Mouse (Mus musculus) thymus, postnatal 10 days (tissue): Measurements from ENCODE around the gene Vps37b.
A peak's percentile ranks its signal among the peaks of the same experiment; 100 is the strongest.
"Not testable (repeated sequence)": the region's sequence is repeated elsewhere in the genome, so short reads cannot be mapped to it uniquely, and the experiment has no call there.

Experiments
- DNase-seq, 2 experiments: peaks; one replicate each; pipeline ENCODE4 v3.0.0; 2021; ENCODE audit warnings: low spot score in 2 of 2

Gene Vps37b

GRCm38 (mm10) chr5:124032001-124032508 lies at the start of gene Vps37b:
Vps37b (minus strand) TSS chr5:124032270.
- peak; percentile 80 to 90 for DNase-seq

GRCm38 (mm10) chr5:124079880-124080279 lies 47.8 kb upstream of the Vps37b start:
- peak; percentile 65 to 66 for DNase-seq

GRCm38 (mm10) chr5:124078794-124079416 lies 46.8 kb upstream of the Vps37b start:
- peak in 1 of 2 experiments; percentile 69 for DNase-seq

GRCm38 (mm10) chr5:124077856-124078460 lies 45.9 kb upstream of the Vps37b start:
- DNase-seq = peak in 1 of 2 experiments; percentile 43

GRCm38 (mm10) chr5:124077241-124077640 lies 45.2 kb upstream of the Vps37b start:
- DNase-seq = peak in 1 of 2 experiments; percentile 22

GRCm38 (mm10) chr5:124076559-124076958 lies 44.5 kb upstream of the Vps37b start:
- DNase-seq = no peak

- peak in 1 of 2 experiments; percentile 24 for DNase-seq
Observed at GRCm38 (mm10) chr5:124075716-124076115, 43.6 kb upstream of the Vps37b start.

- DNase-seq = peak in 1 of 2 experiments; percentile 35
Observed at GRCm38 (mm10) chr5:124074845-124075307, 42.8 kb upstream of the Vps37b start.

GRCm38 (mm10) chr5:124073682-124074081 lies 41.6 kb upstream of the Vps37b start:
- DNase-seq = no peak

- no peak for DNase-seq
Observed at GRCm38 (mm10) chr5:124069657-124070056, 37.6 kb upstream of the Vps37b start.

- DNase-seq = no peak
Observed at GRCm38 (mm10) chr5:124062037-124062824, 30.2 kb upstream of the Vps37b start.

- DNase-seq = no peak
Observed at GRCm38 (mm10) chr5:124059677-124060076, 27.6 kb upstream of the Vps37b start.

- DNase-seq = no peak
Observed at GRCm38 (mm10) chr5:124058749-124059148, 26.7 kb upstream of the Vps37b start.

GRCm38 (mm10) chr5:124056956-124057355 lies 24.9 kb upstream of the Vps37b start:
- DNase-seq = no peak

- DNase-seq = no peak
Observed at GRCm38 (mm10) chr5:124056219-124056618, 24.1 kb upstream of the Vps37b start.

GRCm38 (mm10) chr5:124052641-124053040 lies 20.6 kb upstream of the Vps37b start:
- DNase-seq = not testable (repeated sequence)

GRCm38 (mm10) chr5:124051899-124052491 lies 19.9 kb upstream of the Vps37b start:
- peak; percentile 41 to 46 for DNase-seq

GRCm38 (mm10) chr5:124050095-124051050 lies 18.3 kb upstream of the Vps37b start:
- DNase-seq = peak; percentile 61 to 63

GRCm38 (mm10) chr5:124049249-124050045 lies 17.4 kb upstream of the Vps37b start:
- DNase-seq = no peak
